Mouse (Mus musculus) forebrain, embryonic 13.5 days (tissue): ENCODE results near the gene Wwc2. TPM values are rescaled to one million over a fixed set of nuclear protein-coding genes. Genes with fewer than 3 reads are reported as not detected.
A peak's percentile ranks its signal among the peaks of the same experiment; 100 is the strongest.

Experiments used
- ATAC-seq: fragments of 200-750 bp; cut with Nextera tagmentation; 2 replicates; pipeline ENCODE4 v1.8.0; 2017
- H3K27ac ChIP-seq: fragments of 300-500 bp; sonication (generic); 2 replicates; pipeline ENCODE4 v1.5.1; 2015; ENCODE audit warnings: inconsistent platforms, mild to moderate bottlenecking, moderate library complexity
- H3K27me3 ChIP-seq: fragments of 300-500 bp; sonication (generic); 2 replicates; pipeline ENCODE4 v1.6.1; 2015; ENCODE audit warnings: mild to moderate bottlenecking, inconsistent platforms
- H3K36me3 ChIP-seq: fragments of 300-500 bp; sonication (generic); 2 replicates; pipeline ENCODE4 v1.6.1; 2015; ENCODE audit warnings: mild to moderate bottlenecking, inconsistent platforms; ENCODE audit not compliant: poor library complexity, severe bottlenecking
- H3K4me1 ChIP-seq: fragments of 300-500 bp; sonication (generic); 2 replicates; pipeline ENCODE4 v1.6.1; 2015; ENCODE audit warnings: inconsistent platforms
- H3K4me2 ChIP-seq: fragments of 300-500 bp; sonication (generic); 2 replicates; pipeline ENCODE4 v1.6.1; 2015; ENCODE audit warnings: inconsistent platforms, mild to moderate bottlenecking, moderate library complexity
- H3K4me3 ChIP-seq: fragments of 300-500 bp; sonication (generic); 2 replicates; pipeline ENCODE4 v1.5.1; 2015; ENCODE audit warnings: mild to moderate bottlenecking, inconsistent platforms
- H3K9ac ChIP-seq: fragments of 300-500 bp; sonication (generic); 2 replicates; pipeline ENCODE4 v1.6.1; 2015; ENCODE audit warnings: mild to moderate bottlenecking, inconsistent platforms
- H3K9me3 ChIP-seq: fragments of 300-500 bp; sonication (generic); replicated peaks from 2 replicates; pipeline ENCODE4 v1.6.1; 2016; ENCODE audit warnings: inconsistent platforms
- WGBS: fragments of 180-500 bp; shearing (Covaris S2); methylation state at CpG from one replicate; pipeline ENCODE4 v1.1.7; 2015; 5-methylcytosine and 5-hydroxymethylcytosine counted together
- polyA plus RNA-seq: library from polyadenylated mRNA; unstranded; fragments of >200 nt; fragmentation: Nextera tagmentation; extraction: Ambion mirVana; gene quantifications from 2 replicates; pipeline ENCODE4 v1.2.1, GENCODE M21; 2015

Gene Wwc2
- 3.5 and 4.1 TPM in 2 replicates for polyA plus RNA-seq

DNA sequence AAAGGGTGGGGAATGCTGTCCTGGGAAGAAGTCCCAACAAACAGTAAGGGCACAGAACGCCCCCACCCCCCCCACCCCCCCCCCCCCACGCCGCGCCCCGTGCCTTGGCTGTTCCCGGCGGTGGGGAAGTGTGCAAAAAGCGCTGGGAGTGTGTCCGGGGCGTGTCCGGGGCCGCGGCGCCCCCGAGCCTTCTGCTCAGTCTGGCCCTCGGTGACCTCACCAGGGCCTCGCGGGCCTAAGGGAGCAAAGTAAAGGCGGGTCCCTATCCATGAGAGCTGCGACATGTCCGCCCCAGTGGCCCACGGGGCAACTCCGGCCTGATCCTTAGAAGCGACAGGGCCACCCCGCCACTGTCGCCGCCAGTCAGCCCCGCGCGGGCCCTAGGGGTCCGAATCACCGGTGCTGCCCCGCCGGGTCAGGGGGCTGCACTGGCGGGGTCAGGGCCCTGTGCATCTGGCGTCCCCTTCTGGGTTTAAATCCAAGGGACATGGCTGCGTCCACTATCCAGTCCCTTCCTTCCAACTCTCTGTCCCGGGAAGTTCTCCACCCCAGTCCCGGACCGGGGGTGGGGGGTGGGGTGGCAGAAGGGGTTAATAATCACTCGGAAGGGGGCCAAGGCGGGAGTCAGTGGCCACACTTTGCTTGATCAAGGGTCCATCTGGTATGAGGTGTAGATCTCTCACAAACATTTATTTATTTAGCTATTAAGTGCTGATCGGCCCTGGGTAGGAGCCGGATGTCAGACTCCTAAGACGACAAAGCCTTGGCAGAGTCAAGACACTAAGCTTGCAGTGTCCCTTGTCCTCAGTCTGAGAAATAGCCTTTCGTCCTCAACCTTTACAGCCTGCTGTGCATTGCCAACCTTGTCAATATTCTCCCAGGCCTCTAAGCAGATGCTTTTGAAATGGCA, at the start of gene Wwc2:
TSS of gene Wwc2 (minus strand) at position 14 of the 910 bp plus-strand sequence.
- 1% methylated on average over 38 of the region's 46 CpGs for WGBS
- ATAC-seq = peak; percentile 54
- Histone ChIP-seq H3K27me3 (peaks cover 7% of the 10 kb centered on the region; the same call in 1 of the 2 replicates), H3K36me3 (no peaks in the 10 kb centered on the region), H3K9me3 (no peaks in the 10 kb centered on the region), H3K9ac (peak within 1 kb of the TSS; percentile 82), H3K4me3 (peak within 1 kb of the TSS; percentile 72), H3K27ac (peak within 1 kb of the TSS; percentile 66), H3K4me2 (peak within 1 kb of the TSS; percentile 93), H3K4me1 (peaks cover 23% of the 10 kb centered on the region)

DNA sequence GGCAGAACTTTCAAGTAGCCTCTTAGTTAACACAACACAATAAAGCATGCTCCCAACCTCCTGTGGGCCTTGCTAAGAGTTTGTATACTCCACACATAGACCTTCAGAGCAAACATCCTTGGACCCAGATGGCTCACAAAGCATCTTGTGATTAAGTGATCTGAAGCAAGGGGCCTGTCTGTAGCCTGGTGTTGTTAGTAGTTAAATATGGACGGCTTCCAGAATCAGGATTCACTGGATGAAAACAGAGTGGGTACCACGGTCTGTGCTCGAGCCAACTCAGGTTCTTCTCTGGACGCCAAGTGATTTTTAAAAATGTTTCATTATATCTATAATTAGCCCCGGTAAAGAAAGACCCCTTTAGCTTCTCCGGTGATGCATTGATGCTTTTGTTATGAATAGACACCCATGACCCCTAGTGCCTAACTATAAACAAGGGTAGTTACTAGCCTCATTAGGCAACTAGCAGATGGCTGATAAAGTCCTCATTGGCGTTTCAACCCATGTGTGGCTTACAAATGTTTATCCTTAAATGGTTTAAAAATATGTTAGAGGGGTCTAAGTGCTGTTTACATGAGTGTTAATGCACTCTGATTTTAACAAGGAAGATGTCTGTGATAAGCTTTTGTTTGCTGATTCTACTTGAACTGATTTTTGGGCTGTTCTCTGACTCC, 47.7 kb upstream of the Wwc2 start:
- peak overlapping the region; percentile 31; the same call in 1 of the 2 replicates for H3K27ac ChIP-seq
- peaks cover 9% of the 10 kb centered on the region for H3K4me1 ChIP-seq
- peak; percentile 53; the same call in 1 of the 2 replicates for ATAC-seq
- no peaks in the 10 kb centered on the region for H3K36me3 ChIP-seq
- no peaks in the 10 kb centered on the region for H3K9me3 ChIP-seq
- H3K4me2 ChIP-seq = no peak overlapping the region
- WGBS = 40% methylated on average over 7 of the region's 7 CpGs
- H3K4me3 ChIP-seq = no peak overlapping the region
- no peaks in the 10 kb centered on the region for H3K27me3 ChIP-seq
- H3K9ac ChIP-seq = no peak overlapping the region

- Histone ChIP-seq H3K4me2 (no peak overlapping the region), H3K27me3 (no peaks in the 10 kb centered on the region), H3K4me3 (no peak overlapping the region), H3K9me3 (0 out of 2 replicates have a peak, but pooled peaks cover 3% of the 10 kb centered on the region), H3K36me3 (no peaks in the 10 kb centered on the region), H3K27ac (no peak overlapping the region), H3K4me1 (peaks cover 1% of the 10 kb centered on the region; the same call in 1 of the 2 replicates), H3K9ac (no peak overlapping the region)
- no peak for ATAC-seq
- WGBS = 58% methylated on average over 2 of the region's 2 CpGs
Observed at GRCm38 (mm10) chr8:48032046-48032445, 41.3 kb upstream of the Wwc2 start.

GRCm38 (mm10) chr8:48030667-48031066, 39.9 kb upstream of the Wwc2 start:
- Histone ChIP-seq H3K27me3 (no peaks in the 10 kb centered on the region), H3K27ac (no peak overlapping the region), H3K4me3 (no peak overlapping the region), H3K36me3 (no peaks in the 10 kb centered on the region), H3K4me1 (peaks cover 12% of the 10 kb centered on the region), H3K9ac (no peak overlapping the region), H3K4me2 (no peak overlapping the region), H3K9me3 (0 out of 2 replicates have a peak, but pooled peaks cover 3% of the 10 kb centered on the region)
- 78% methylated on average over 1 of the region's 1 CpGs for WGBS
- no peak for ATAC-seq

DNA sequence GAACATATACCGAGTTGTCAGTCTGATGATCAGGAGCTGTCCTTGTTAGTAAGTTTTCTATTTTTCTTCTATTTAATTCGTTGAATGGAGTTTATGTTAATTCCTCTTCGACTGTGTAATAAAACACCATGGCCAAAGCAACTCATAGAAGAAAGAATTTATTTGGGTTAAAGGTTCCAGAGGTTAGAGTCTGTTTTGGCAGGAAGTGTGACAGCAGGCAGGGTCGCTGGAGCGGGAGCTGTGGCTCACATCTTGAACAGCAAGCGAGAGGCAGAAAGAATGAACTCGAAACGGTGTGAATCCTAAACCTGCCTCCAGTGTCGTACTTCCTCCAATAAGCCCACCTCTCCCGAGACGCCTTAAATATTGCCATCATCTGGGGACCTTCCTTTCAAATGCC, 36.1 kb upstream of the Wwc2 start:
- Histone ChIP-seq H3K9ac (no peak overlapping the region), H3K4me3 (no peak overlapping the region), H3K27ac (no peak overlapping the region), H3K36me3 (no peaks in the 10 kb centered on the region), H3K4me1 (peaks cover 12% of the 10 kb centered on the region), H3K9me3 (0 out of 2 replicates have a peak, but pooled peaks cover 3% of the 10 kb centered on the region), H3K27me3 (no peaks in the 10 kb centered on the region), H3K4me2 (no peak overlapping the region)
- WGBS = 55% methylated on average over 11 of the region's 11 CpGs
- no peak for ATAC-seq

- Histone ChIP-seq H3K4me2 (no peak overlapping the region), H3K9ac (no peak overlapping the region), H3K4me3 (no peak overlapping the region), H3K36me3 (no peaks in the 10 kb centered on the region), H3K27ac (no peak overlapping the region), H3K9me3 (no peaks in the 10 kb centered on the region), H3K4me1 (peaks cover 12% of the 10 kb centered on the region), H3K27me3 (no peaks in the 10 kb centered on the region)
- no peak for ATAC-seq
- WGBS = 80% methylated on average over 8 of the region's 8 CpGs
Observed at GRCm38 (mm10) chr8:48023206-48023605, 32.5 kb upstream of the Wwc2 start.

- WGBS = 97% methylated on average over 2 of the region's 2 CpGs
- H3K4me1 ChIP-seq = no peaks in the 10 kb centered on the region
Observed at GRCm38 (mm10) chr8:48019737-48020136, 29.0 kb upstream of the Wwc2 start.

DNA sequence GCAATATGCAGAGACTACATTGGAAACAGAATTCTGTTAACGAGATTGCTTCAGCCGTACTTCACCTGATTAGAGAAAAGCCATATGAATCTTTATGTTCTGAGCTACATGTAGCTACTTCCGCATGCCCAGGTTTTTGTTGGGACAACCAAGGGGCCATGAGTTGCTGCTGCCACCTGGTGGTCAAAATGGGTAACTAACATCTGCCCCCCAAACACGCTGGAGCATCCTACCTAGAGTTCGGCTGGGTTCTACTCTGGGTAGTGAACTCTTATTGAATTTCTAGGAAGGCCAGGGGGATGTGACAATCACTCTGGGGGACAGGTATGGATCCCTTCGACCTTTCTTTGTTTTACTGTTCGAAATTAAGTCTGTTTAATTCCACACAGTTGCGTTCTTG, 25.8 kb upstream of the Wwc2 start:
- 30% methylated on average over 8 of the region's 8 CpGs for WGBS
- ATAC-seq = peak; percentile 82; the same call in 1 of the 2 replicates
- H3K27ac ChIP-seq = no peak overlapping the region
- H3K36me3 ChIP-seq = no peaks in the 10 kb centered on the region
- no peaks in the 10 kb centered on the region for H3K4me1 ChIP-seq
- H3K27me3 ChIP-seq = no peaks in the 10 kb centered on the region
- no peaks in the 10 kb centered on the region for H3K9me3 ChIP-seq
- no peak overlapping the region for H3K4me3 ChIP-seq
- no peak overlapping the region for H3K9ac ChIP-seq
- H3K4me2 ChIP-seq = no peak overlapping the region

More at GRCm38 (mm10) chr8:48019737-48020136, 29.0 kb upstream of the Wwc2 start:
- no peaks in the 10 kb centered on the region for H3K9me3 ChIP-seq
- H3K27ac ChIP-seq = no peak overlapping the region
- no peaks in the 10 kb centered on the region for H3K36me3 ChIP-seq
- H3K27me3 ChIP-seq = no peaks in the 10 kb centered on the region
- H3K4me3 ChIP-seq = no peak overlapping the region
- no peak overlapping the region for H3K9ac ChIP-seq
- H3K4me2 ChIP-seq = no peak overlapping the region
- no peak for ATAC-seq

DNA sequence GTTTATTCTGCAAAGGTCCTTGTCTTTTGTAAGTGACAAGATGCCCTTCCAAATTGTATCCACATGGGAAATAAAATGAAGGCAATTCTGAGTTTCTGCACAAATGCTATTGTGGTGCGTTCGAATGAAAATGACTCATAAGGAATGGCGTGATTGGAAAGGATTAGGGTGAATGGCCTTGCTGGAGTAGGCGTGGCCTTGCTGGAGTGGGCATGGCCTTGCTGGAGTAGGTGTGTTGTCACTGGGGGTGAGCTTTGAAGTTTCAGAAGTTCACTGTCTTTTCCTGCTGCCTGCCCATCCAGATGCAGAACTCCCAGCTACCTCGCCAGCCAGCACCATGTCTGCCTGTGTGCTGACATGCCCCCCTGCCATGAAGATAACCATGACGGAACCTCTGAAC, 23.7 kb upstream of the Wwc2 start:
- H3K9ac ChIP-seq = no peak overlapping the region
- no peak for ATAC-seq
- H3K27ac ChIP-seq = no peak overlapping the region
- H3K36me3 ChIP-seq = no peaks in the 10 kb centered on the region
- 85% methylated on average over 6 of the region's 6 CpGs for WGBS
- H3K27me3 ChIP-seq = no peaks in the 10 kb centered on the region
- H3K4me2 ChIP-seq = no peak overlapping the region
- no peaks in the 10 kb centered on the region for H3K9me3 ChIP-seq
- H3K4me1 ChIP-seq = no peaks in the 10 kb centered on the region
- no peak overlapping the region for H3K4me3 ChIP-seq

DNA sequence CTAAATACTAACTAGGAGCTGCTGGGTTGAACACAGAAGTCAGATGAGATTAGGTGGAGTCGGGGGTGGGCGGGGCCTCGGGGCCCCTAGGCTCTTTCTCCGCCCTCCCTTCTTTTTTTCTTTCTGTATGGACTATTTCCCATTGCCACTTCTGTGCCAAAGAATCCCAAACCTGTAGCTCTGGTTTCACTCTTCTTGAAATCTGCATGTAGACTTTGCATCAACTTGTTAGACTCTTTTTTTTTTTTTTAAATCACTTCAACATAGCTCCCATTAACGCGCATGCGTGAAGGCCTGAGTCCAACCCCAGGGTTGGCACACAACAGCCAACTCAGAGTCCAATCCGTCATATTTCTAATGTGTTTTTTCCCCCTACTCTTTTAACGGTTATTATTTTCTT, 22.6 kb upstream of the Wwc2 start:
- WGBS = 95% methylated on average over 9 of the region's 9 CpGs
- Histone ChIP-seq H3K4me3 (no peak overlapping the region), H3K36me3 (no peaks in the 10 kb centered on the region), H3K27me3 (no peaks in the 10 kb centered on the region), H3K9ac (no peak overlapping the region), H3K27ac (no peak overlapping the region), H3K4me2 (no peak overlapping the region), H3K4me1 (no peaks in the 10 kb centered on the region), H3K9me3 (no peaks in the 10 kb centered on the region)
- no peak for ATAC-seq

DNA sequence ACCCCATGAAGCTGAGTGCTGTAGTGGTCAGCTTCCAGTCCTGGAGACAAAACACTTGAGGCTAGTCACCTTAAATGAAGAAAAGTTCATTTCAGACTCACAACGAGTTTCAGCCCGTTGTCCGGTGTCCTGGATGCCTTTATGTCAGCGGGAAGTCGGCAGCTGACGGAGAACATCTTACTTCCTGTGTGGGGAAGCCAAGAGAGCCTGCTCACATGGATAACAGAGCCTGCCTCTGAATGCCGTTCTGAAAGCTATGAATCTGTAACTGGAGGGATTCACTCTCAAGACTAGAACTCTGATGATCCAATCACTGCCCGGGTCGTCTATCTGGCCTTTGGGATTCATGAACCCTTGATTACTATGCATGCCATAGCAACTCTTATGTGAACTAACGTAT, 21.1 kb upstream of the Wwc2 start:
- 88% methylated on average over 10 of the region's 10 CpGs for WGBS
- no peak for ATAC-seq
- H3K27ac ChIP-seq = no peak overlapping the region
- no peak overlapping the region for H3K4me2 ChIP-seq
- H3K4me1 ChIP-seq = no peaks in the 10 kb centered on the region
- no peaks in the 10 kb centered on the region for H3K36me3 ChIP-seq
- H3K9me3 ChIP-seq = no peaks in the 10 kb centered on the region
- H3K27me3 ChIP-seq = no peaks in the 10 kb centered on the region
- H3K9ac ChIP-seq = no peak overlapping the region
- no peak overlapping the region for H3K4me3 ChIP-seq

DNA sequence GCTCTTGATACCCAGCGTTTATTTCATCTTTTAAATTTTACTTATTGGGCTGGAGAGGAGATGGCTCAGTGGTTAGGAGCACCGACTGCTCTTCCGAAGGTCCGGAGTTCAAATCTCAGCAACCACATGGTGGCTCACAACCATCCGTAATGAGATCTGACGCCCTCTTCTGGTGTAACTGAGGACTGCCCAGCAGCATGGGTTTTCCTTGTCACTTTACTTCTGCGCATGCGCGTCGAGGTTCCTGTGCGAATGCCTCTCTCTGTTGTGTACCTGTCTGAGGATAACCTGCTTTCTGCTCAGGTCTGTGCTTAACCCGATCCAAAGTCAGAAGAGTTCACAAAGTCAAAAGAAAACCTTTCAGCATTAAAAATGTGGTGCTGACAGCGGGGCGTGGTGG, 20.3 kb upstream of the Wwc2 start:
- no peak for ATAC-seq
- no peaks in the 10 kb centered on the region for H3K27me3 ChIP-seq
- no peak overlapping the region for H3K27ac ChIP-seq
- H3K36me3 ChIP-seq = no peaks in the 10 kb centered on the region
- H3K4me3 ChIP-seq = no peak overlapping the region
- H3K9ac ChIP-seq = no peak overlapping the region
- WGBS = 82% methylated on average over 14 of the region's 14 CpGs
- no peak overlapping the region for H3K4me2 ChIP-seq
- H3K4me1 ChIP-seq = no peaks in the 10 kb centered on the region
- H3K9me3 ChIP-seq = no peaks in the 10 kb centered on the region
